Mouse (Mus musculus): ENCODE results near the gene Vdr.

DNA sequence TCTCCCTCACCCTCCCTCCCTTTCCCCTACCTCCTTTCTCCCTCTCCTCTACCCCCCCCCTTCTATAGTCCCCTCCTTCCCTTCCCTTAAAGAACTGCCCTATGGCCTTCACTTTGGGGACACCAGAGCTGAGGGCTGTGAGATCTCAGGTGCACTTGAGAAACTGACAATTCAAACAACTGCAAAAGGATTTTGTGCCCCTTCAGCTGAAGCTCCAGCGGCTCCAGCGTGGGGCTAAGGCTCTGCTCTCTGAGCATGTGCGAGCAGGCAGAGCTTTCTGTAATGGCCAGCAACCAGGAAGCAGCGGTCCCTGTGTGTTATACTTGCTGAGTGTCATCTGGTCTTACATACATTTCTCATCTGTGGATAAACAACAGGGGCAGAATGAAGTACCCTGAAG lies 45.3 kb upstream of the Vdr start:
- TF ChIP-seq POLR2A (IDR thresholded peaks at IDR 0.05; ENCODE audit: low read depth, low read length): no peak
- no peak for TF ChIP-seq CTCF (IDR thresholded peaks at IDR 0.05; ENCODE audit: extremely low read depth, insufficient read length, insufficient replicate concordance, low read depth, low read length)
